Mouse (Mus musculus) liver, adult 2 months (tissue): ENCODE measurements around the gene Dgat2.

Experiments used
- CTCF ChIP-seq: fragments of 200-500 bp; IDR thresholded peaks from 2 replicates; pipeline ENCODE4 v1.5.1; 2011; ENCODE audit warnings: low read depth, low read length, control low read depth
- POLR2A ChIP-seq: fragments of 200-500 bp; IDR thresholded peaks from 2 replicates; pipeline ENCODE4 v1.6.1; 2011; ENCODE audit warnings: low read length, control low read depth; ENCODE audit not compliant: insufficient read depth; ENCODE audit errors: extremely low read depth

DNA sequence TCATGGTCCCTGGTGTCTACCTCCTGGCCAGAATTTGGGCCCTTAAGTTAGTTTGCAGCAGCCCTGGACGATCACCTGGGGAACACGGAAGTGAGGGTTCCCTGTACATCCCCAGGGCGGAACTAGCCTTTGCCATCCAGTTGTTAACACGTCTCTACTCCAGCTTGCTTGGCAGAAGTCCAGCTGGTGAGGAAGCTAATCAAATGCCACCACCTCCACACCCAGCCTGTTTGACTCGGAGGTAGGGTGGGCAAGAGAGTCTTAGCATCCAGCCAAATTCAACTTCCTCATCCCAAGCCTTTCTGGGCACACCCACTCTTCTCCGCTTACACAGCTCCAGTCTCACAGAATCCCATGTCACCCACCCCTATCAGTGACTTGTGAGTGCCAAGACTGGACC lies 9.6 kb downstream of the Dgat2 start:
- no peak for TF ChIP-seq CTCF
- no peak for TF ChIP-seq POLR2A
